Mouse (Mus musculus) heart, embryonic 13.5 days (tissue): Measurements from ENCODE around the gene Hace1. TPM values are rescaled to one million over a fixed set of nuclear protein-coding genes. Genes with fewer than 3 reads are reported as not detected.
"Not testable (repeated sequence)": the region's sequence is repeated elsewhere in the genome, so short reads cannot be mapped to it uniquely, and the experiment has no call there.

Source experiments
- ATAC-seq: fragments of 200-750 bp; cut with Nextera tagmentation; 2 replicates; pipeline ENCODE4 v1.8.0; 2017; ENCODE audit warnings: moderate TSS enrichment; ENCODE audit not compliant: insufficient number of reproducible peaks, low FRiP score, low TSS enrichment; ENCODE audit errors: extremely low read depth
- H3K27ac ChIP-seq: fragments of 300-500 bp; sonication (generic); replicated peaks from 2 replicates; pipeline ENCODE4 v1.5.1; 2015; ENCODE audit warnings: moderate library complexity, mild to moderate bottlenecking, inconsistent platforms
- H3K27me3 ChIP-seq: fragments of 300-500 bp; sonication (generic); replicated peaks from 2 replicates; pipeline ENCODE4 v1.6.1; 2015; ENCODE audit warnings: mild to moderate bottlenecking, inconsistent platforms
- H3K36me3 ChIP-seq: fragments of 300-500 bp; sonication (generic); 2 replicates; pipeline ENCODE4 v1.6.1; 2015; ENCODE audit warnings: mild to moderate bottlenecking, inconsistent platforms
- H3K4me1 ChIP-seq: fragments of 300-500 bp; sonication (generic); 2 replicates; pipeline ENCODE4 v1.6.1; 2015; ENCODE audit warnings: inconsistent platforms
- H3K4me2 ChIP-seq: fragments of 300-500 bp; sonication (generic); 2 replicates; pipeline ENCODE4 v1.6.1; 2015; ENCODE audit warnings: inconsistent platforms, mild to moderate bottlenecking, moderate library complexity
- H3K4me3 ChIP-seq: fragments of 300-500 bp; sonication (generic); 2 replicates; pipeline ENCODE4 v1.5.1; 2015; ENCODE audit warnings: moderate library complexity, mild to moderate bottlenecking, inconsistent platforms
- H3K9ac ChIP-seq: fragments of 300-500 bp; sonication (generic); 2 replicates; pipeline ENCODE4 v1.6.1; 2015; ENCODE audit warnings: inconsistent platforms, mild to moderate bottlenecking, moderate library complexity
- H3K9me3 ChIP-seq: fragments of 300-500 bp; sonication (generic); 2 replicates; pipeline ENCODE4 v1.6.1; 2016; ENCODE audit warnings: inconsistent platforms
- WGBS: fragments of 180-500 bp; shearing (Covaris S2); methylation state at CpG from one replicate; pipeline ENCODE4 v1.1.7; 2015; ENCODE audit warnings: mixed read lengths; 5-methylcytosine and 5-hydroxymethylcytosine counted together
- polyA plus RNA-seq: library from polyadenylated mRNA; unstranded; fragments of >200 nt; fragmentation: Nextera tagmentation; extraction: Ambion mirVana; gene quantifications from 2 replicates; pipeline ENCODE4 v1.2.1, GENCODE M21; 2015

The Hace1 gene
- 13.0 and 14.8 TPM in 2 replicates for polyA plus RNA-seq

DNA sequence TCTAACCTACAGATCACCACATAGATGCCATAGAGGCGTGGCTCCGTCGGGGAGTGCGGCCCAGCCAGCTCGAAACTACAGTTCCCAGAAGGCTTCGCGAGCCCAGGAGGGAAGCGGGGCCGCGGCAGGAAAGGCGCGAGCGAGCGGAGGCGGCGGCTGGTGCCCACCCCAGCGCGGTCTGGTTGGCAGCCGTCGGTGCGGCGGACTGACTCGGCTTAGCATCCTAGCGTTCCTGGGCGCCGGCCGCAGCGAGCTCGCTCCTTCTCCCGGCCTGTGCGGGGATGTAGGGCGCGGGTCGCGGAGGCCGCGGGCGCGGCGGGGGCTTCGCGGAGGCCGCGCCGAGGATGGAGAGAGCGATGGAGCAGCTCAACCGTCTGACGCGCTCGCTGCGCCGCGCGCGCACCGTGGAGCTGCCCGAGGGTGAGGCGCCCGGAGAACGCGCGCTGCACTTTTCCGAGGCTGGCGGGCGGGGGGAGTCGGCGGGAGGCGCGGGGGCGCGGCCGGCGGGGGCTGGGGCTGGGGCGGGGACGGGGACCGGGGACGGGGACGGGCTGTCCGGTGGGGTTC lies at the start of gene Hace1:
Gene Hace1 (plus strand): TSS at position 99 of the 567 bp plus-strand sequence.
- peak; percentile 80 for ATAC-seq
- Histone ChIP-seq H3K27me3 (no peaks in the 10 kb centered on the region), H3K4me3 (peak within 1 kb of the TSS; percentile 89), H3K27ac (peak within 1 kb of the TSS; percentile 95), H3K4me2 (peak within 1 kb of the TSS; percentile 77), H3K9me3 (no peaks in the 10 kb centered on the region), H3K36me3 (no peaks in the 10 kb centered on the region), H3K4me1 (no peaks in the 10 kb centered on the region), H3K9ac (peak within 1 kb of the TSS; percentile 87)
- under 1% methylated on average over 61 of the region's 79 CpGs for WGBS

DNA sequence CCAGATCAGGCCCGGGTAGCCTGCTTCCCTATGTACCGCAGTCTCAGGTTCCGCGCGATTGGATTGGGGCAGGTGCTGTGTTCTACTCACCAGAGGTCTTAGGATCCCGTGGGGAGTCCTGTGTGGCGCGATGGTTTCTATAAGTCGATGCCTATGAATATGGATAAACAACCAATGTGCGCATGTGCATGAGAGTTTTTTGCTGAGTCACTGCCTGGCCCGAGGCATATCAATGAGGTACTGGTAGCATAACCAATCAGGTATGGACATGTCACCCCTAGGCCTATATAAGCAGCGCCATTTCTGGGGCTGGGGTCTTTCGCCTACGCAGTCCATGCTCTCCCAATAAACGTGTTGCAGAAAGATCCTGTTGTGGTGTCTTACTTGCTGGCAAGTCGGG lies 40.3 kb upstream of the Hace1 start:
- not testable (repeated sequence) for H3K9ac ChIP-seq, H3K4me2 ChIP-seq, H3K4me3 ChIP-seq, H3K36me3 ChIP-seq, H3K27me3 ChIP-seq, H3K27ac ChIP-seq, H3K4me1 ChIP-seq, H3K9me3 ChIP-seq, ATAC-seq
- WGBS = 91% methylated on average over 16 of the region's 16 CpGs

DNA sequence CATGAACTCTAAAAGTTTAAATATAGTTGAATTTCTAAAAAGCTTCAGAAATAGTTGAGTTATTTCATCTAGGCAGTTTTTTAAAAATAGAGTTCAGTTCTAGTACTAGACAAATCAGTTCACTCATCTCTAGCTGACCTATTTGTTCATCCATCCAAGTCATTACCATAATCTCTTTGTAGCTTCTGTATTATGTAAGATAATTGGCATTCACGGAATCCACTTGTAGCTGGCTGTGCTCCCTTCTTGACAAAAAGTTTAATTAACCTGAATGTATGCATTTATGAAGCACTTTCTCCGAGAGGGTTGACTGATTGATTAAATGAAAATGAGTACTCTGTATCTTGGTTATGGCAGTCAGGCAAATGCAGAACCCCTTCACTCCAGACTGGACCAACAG lies 34.9 kb upstream of the Hace1 start:
- no peak overlapping the region for H3K27ac ChIP-seq
- H3K27me3 ChIP-seq = no peaks in the 10 kb centered on the region
- H3K4me2 ChIP-seq = no peak overlapping the region
- H3K4me3 ChIP-seq = no peak overlapping the region
- 58% methylated on average over 2 of the region's 2 CpGs for WGBS
- no peaks in the 10 kb centered on the region for H3K9me3 ChIP-seq
- H3K36me3 ChIP-seq = no peaks in the 10 kb centered on the region
- ATAC-seq = no peak
- no peak overlapping the region for H3K9ac ChIP-seq
- H3K4me1 ChIP-seq = no peaks in the 10 kb centered on the region

DNA sequence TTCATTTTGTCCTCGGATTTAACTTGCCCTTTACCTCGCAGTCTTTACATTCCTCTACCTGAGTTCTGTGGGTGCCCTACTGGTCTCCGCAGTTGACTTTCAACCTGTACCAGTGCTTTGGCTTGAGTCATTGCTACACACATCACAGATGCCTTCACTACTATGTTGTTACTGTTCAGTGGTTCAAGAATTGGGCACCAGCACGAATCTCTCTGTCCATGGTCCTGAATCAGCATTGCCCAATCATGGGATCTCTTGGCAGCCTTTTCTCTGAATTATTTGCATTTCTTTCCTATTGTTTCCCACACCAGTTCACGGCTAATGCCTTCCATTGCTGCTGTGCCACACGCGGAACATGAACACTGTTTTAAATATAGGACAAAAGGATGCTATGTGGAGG lies 30.8 kb upstream of the Hace1 start:
- Histone ChIP-seq H3K4me2 (no peak overlapping the region), H3K27me3 (no peaks in the 10 kb centered on the region), H3K9ac (no peak overlapping the region), H3K36me3 (no peaks in the 10 kb centered on the region), H3K9me3 (peaks cover 18% of the 10 kb centered on the region), H3K4me3 (no peak overlapping the region), H3K27ac (no peak overlapping the region), H3K4me1 (no peaks in the 10 kb centered on the region)
- WGBS = 43% methylated on average over 7 of the region's 7 CpGs
- ATAC-seq = no peak

DNA sequence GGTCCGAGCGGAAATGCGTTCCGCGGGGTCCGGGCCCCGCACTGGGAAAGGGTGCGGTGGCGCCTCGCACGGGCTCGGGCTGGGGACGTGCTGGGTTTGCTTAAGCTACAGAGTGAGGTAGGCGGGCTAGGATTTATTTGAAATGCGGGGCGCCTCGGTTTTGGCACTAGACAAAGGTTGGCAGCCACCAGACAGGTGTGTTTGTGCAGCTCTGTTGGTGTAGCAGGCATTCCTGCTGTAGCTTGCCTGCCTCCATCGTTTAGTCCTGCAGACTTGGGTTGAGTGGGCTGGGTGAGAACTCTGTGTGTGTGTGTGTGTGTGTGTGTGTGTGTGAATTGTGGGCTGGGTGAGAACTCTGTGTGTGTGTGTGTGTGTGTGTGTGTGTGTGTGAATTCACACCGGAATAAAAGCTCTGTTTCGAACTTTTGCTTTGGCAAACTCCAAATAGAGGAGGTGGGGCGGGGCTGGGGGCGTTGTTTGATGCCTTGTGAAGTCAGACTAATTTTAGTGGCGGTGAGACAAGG lies 731 bp downstream of the Hace1 start:
- Histone ChIP-seq H3K4me3 (peak overlapping the region; percentile 89), H3K4me2 (peak overlapping the region; percentile 77), H3K27me3 (no peaks in the 10 kb centered on the region), H3K4me1 (no peaks in the 10 kb centered on the region), H3K36me3 (no peaks in the 10 kb centered on the region), H3K9me3 (no peaks in the 10 kb centered on the region), H3K9ac (peak overlapping the region; percentile 87), H3K27ac (peak overlapping the region; percentile 95)
- under 1% methylated on average over 23 of the region's 23 CpGs for whole genome bisulfite sequencing
- peak; percentile 59; the same call in 1 of the 2 replicates for ATAC-seq

DNA sequence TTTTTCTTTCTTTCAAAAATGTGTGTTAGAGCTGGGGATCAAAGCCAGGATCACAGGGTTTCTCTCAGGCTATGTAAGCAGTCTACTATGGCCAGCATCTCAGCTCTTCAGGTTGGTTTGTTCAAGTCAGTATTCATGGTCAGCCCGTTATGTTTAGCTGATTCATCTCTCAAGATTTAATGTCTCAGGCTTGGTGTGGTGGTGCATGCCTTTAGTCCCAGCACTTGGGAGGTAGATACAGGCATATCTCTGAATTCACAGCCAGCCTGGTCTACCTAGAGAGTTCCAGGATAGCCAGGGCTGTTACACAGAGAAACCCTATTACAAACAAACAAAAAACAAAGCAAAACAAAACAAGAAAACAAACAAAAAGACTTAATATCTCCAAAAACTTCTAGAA lies 5.7 kb downstream of the Hace1 start:
- H3K9me3 ChIP-seq = no peaks in the 10 kb centered on the region
- no peak overlapping the region for H3K4me2 ChIP-seq
- H3K4me1 ChIP-seq = peaks cover 4% of the 10 kb centered on the region; the same call in 1 of the 2 replicates
- no peak overlapping the region for H3K4me3 ChIP-seq
- 69% methylated on average over 1 of the region's 1 CpGs for WGBS
- no peak for ATAC-seq
- no peaks in the 10 kb centered on the region for H3K36me3 ChIP-seq
- H3K9ac ChIP-seq = no peak overlapping the region
- H3K27me3 ChIP-seq = no peaks in the 10 kb centered on the region
- H3K27ac ChIP-seq = no peak overlapping the region

- Histone ChIP-seq H3K4me1 (peaks cover 4% of the 10 kb centered on the region; the same call in 1 of the 2 replicates), H3K4me3 (no peak overlapping the region), H3K27me3 (no peaks in the 10 kb centered on the region), H3K36me3 (no peaks in the 10 kb centered on the region), H3K4me2 (peak overlapping the region; percentile 28; the same call in 1 of the 2 replicates), H3K9ac (no peak overlapping the region), H3K9me3 (no peaks in the 10 kb centered on the region), H3K27ac (no peak overlapping the region; the same call in 1 of the 2 replicates)
- 82% methylated on average over 6 of the region's 6 CpGs for WGBS
- ATAC-seq = no peak
Observed at GRCm38 (mm10) chr10:45583829-45584228, 6.2 kb downstream of the Hace1 start.

GRCm38 (mm10) chr10:45584311-45585102 lies 6.9 kb downstream of the Hace1 start:
- Histone ChIP-seq H3K4me1 (peaks cover 4% of the 10 kb centered on the region; the same call in 1 of the 2 replicates), H3K27me3 (no peaks in the 10 kb centered on the region), H3K27ac (0 out of 2 replicates have a peak overlapping the region, but pooled peaks have one; percentile 28), H3K4me2 (peak overlapping the region; percentile 38), H3K9ac (no peak overlapping the region), H3K9me3 (no peaks in the 10 kb centered on the region), H3K36me3 (no peaks in the 10 kb centered on the region), H3K4me3 (no peak overlapping the region)
- ATAC-seq = peak; percentile 89
- 59% methylated on average over 12 of the region's 12 CpGs for WGBS

DNA sequence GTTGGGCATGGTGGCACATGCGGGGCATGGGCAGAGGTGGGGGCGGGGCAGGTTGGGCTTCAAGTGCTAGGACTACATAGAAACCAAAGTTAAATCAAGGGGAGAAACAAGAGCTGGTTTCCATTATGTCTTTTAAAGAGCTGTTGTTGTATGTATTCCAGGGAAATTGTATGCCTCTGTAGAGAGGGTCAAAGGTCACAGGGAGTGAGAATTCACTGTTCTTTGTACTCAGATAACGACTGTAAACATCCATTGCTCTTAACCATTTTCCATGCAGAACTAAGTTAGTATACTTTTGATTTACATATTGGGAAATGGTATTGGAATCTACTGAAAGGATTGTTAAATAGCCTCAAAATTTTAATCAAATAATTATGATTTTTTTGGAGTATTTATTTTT lies 28.2 kb downstream of the Hace1 start:
- no peaks in the 10 kb centered on the region for H3K4me1 ChIP-seq
- peaks cover 38% of the 10 kb centered on the region for H3K36me3 ChIP-seq
- WGBS = 85% methylated on average over 3 of the region's 3 CpGs
- no peak overlapping the region for H3K4me2 ChIP-seq
- no peak overlapping the region for H3K27ac ChIP-seq
- no peak for ATAC-seq
- no peaks in the 10 kb centered on the region for H3K9me3 ChIP-seq
- H3K27me3 ChIP-seq = no peaks in the 10 kb centered on the region
- H3K9ac ChIP-seq = no peak overlapping the region
- H3K4me3 ChIP-seq = no peak overlapping the region

DNA sequence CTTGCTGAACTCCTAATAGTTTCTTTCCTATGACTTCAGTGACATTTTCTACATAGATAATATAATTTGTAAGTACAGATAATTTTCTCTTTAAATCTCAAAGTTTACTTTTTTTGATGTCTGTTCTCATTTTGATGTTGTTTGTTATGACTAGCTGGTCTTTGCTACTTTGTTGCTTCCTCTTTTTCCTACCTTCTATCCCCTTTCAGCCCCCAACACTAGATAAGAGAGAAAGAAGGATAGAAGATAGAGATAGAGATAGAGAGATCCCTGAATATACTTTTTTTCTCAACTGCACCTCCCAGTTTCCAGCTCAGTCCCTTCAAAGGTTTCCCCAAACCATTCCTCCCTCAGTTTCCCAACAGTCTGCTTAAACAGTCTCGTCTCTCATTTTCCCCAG lies 33.1 kb downstream of the Hace1 start:
- no peak for ATAC-seq
- WGBS = 87% methylated on average over 1 of the region's 1 CpGs
- no peaks in the 10 kb centered on the region for H3K9me3 ChIP-seq

DNA sequence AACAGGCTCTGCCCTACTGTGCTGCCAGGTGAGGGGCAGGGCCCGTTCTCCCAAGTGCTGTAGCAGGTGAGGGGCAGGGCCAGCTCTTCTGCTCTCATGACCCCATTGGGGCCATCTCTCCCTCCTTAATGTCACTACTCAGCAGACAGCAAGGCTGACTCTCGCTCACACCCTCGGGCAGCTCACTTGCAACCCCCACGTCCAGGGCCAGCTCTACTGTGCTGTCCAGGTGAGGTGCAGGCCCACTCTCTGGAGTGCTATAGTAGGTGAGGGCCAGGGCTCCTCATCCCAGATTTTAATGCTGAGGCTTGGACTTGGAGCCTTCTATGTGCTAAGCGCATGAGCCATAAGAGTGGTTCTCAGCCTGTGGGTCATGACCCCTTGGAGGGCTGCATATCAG lies 38.4 kb downstream of the Hace1 start:
- no peak for ATAC-seq
- Histone ChIP-seq H3K4me1 (peaks cover 4% of the 10 kb centered on the region; the same call in 1 of the 2 replicates), H3K4me3 (no peak overlapping the region), H3K9me3 (no peaks in the 10 kb centered on the region), H3K4me2 (no peak overlapping the region), H3K36me3 (peaks cover 33% of the 10 kb centered on the region), H3K27ac (no peak overlapping the region), H3K27me3 (no peaks in the 10 kb centered on the region), H3K9ac (no peak overlapping the region)
- 87% methylated on average over 5 of the region's 5 CpGs for WGBS

More for the DNA sequence above, 33.1 kb downstream of the Hace1 start:
- H3K4me3 ChIP-seq = no peak overlapping the region
- no peak overlapping the region for H3K4me2 ChIP-seq
- H3K36me3 ChIP-seq = peaks cover 48% of the 10 kb centered on the region
- no peak overlapping the region for H3K9ac ChIP-seq
- H3K4me1 ChIP-seq = peaks cover 4% of the 10 kb centered on the region; the same call in 1 of the 2 replicates
- no peaks in the 10 kb centered on the region for H3K27me3 ChIP-seq
- H3K27ac ChIP-seq = no peak overlapping the region
